Mouse (Mus musculus) cerebellum, adult 9-11 months (tissue): ENCODE data around the gene Fgf9.
A peak's percentile ranks its signal among the peaks of the same experiment; 100 is the strongest.

Experiments used
- DNase-seq: peaks from one replicate; pipeline ENCODE4 v3.0.0; 2022

Gene Fgf9

DNA sequence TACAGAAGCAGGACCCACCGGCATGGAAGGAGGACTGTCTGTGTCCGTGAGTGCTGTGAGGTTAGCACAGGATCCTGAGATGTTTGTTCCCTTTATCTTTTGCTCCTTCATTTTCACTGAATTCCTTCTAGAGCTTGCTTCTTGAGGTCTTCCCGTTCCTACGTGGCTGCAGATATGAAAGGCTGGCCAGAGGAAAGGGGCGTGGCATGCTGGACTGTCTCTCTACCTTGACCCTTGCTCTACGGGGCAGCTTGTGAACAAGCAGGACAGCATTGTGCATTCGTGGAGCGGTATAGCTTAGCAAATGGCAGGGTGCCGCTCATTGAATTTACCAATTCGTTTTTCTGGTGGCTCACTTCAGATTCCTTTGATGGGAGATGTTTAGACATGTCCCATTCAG, 21.0 kb downstream of the Fgf9 start:
- DNase-seq, result peak; percentile 12

DNA sequence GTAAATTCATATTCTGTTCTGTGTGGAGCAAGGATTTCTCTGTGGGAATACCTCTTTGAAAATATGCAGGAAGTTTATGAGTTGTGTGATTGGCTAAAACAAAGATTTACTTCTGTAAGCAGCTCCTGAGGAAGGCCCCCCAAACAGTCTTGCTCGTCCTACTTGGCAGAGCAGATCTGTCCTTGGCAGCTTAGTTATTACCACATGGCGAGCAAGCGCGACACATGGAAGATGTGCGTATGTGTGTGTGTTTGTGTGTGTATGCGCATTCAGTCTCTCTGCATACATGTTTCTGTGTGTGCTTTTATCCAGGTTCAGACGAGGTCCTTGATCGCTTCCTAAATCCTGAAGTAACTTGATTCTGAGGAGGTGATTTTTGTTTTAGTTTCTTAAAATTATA, 29.3 kb downstream of the Fgf9 start:
- DNase-seq, result peak; percentile 63

- no peak for DNase-seq
Measured at GRCm38 (mm10) chr14:58101298-58101697, 31.0 kb downstream of the Fgf9 start.

- no peak for DNase-seq
Measured at GRCm38 (mm10) chr14:58104266-58104665, 33.9 kb downstream of the Fgf9 start.

DNA sequence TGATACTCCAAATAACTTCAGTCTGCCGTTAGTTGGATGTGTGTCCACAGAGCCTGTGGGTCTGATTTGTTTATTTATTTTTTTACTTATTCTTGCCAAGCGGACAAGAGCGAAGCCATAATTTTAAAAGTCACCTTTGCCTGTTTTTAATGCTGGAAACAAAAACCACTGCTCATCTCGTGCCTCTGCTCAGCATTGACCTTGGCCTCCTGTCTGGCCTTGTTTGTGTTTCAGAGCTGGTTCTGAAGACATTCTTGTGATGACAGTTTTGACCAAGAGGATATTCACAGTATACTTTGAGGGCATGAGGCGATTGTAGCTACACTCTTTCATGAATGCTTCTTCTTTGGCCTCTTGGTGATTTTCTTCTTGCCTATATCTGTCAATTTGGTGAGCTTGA, 35.2 kb downstream of the Fgf9 start:
- DNase-seq, result no peak

DNA sequence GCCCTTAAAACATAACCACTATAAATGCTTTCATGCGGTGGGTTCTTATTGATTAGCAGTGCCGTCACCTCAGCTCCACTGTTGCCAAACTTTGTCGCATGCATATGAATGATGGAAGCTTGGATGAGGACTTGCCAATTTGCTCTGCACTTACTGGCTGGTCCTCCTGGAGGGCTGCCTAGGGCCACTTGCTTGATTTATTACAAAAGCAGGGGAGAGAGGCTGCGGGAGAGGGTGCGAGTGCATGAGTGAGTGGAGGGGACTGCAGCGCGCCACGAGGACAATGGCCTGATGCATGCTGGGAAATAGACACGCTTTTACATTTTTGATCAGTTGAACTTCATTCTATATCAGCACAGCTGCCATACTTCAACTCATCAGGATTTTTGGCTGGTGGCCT, 39.3 kb downstream of the Fgf9 start:
- DNase-seq, result peak; percentile 53

GRCm38 (mm10) chr14:58111562-58111961, 41.2 kb downstream of the Fgf9 start:
- DNase-seq, result peak; percentile 52

DNA sequence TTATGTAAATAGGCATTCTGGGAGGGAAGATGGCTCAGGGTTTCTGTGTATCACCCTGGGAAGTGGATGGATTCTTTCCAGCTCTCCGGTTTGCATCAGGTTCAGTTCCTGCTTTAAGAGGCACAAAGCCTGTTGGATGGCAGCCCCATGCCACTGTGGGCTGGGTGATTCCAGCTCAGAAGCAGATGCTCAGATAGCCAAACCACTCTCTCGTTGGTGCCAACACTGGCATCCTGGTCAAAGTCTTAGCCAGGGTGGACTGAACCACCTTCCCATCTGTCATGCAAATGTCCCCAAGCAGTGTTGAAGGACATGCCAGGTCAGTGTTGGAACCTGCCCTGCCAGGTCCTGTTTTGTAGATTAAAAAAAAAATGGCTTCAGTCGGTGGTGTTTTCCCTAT, 42.0 kb downstream of the Fgf9 start:
- peak; percentile 93 for DNase-seq

GRCm38 (mm10) chr14:58113180-58113579, 42.8 kb downstream of the Fgf9 start:
- DNase-seq, result peak; percentile 74

DNA sequence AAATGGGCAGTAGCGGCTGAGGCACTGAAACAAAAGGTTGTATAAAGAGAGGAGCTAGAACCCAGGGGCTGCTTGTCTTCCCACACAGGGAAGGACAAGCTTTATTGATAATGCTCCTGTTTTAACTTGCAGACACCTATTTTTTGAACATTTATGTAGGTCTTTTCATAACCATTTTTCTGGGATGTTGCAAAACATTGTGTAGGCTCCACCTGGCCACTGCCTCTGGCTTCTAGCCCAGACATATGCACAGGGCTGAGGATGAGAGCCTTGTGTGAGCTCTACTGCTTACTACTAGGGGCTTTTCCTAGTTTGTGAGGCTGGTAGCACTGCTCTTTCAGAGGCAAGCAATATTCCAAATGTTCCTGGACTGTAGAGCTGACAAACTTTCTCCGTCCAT, 43.8 kb downstream of the Fgf9 start:
- peak; percentile 59 for DNase-seq

DNA sequence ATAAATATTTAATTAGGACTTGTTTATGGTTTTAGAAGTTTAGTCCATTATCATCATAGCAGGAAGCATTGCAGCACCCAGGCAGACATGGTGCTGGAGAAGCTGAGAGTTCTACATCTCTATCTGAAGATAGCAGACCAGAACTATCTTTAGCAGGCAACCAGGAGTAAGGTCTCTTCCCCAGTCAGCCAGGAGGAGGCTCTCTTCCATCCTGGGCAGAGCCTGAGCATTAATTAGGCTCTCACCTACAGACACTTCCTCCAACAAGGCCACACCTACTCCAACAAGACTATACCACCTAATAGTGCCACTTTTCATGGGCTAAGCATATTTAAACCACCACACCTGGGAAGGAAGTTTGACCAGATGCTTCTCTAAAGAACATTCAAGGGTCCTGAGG, 54.3 kb downstream of the Fgf9 start:
- DNase-seq, result no peak

- DNase-seq, result no peak
Measured at GRCm38 (mm10) chr14:58126508-58126907, 56.2 kb downstream of the Fgf9 start.

GRCm38 (mm10) chr14:58139506-58140055, 69.2 kb downstream of the Fgf9 start:
- no peak for DNase-seq

DNA sequence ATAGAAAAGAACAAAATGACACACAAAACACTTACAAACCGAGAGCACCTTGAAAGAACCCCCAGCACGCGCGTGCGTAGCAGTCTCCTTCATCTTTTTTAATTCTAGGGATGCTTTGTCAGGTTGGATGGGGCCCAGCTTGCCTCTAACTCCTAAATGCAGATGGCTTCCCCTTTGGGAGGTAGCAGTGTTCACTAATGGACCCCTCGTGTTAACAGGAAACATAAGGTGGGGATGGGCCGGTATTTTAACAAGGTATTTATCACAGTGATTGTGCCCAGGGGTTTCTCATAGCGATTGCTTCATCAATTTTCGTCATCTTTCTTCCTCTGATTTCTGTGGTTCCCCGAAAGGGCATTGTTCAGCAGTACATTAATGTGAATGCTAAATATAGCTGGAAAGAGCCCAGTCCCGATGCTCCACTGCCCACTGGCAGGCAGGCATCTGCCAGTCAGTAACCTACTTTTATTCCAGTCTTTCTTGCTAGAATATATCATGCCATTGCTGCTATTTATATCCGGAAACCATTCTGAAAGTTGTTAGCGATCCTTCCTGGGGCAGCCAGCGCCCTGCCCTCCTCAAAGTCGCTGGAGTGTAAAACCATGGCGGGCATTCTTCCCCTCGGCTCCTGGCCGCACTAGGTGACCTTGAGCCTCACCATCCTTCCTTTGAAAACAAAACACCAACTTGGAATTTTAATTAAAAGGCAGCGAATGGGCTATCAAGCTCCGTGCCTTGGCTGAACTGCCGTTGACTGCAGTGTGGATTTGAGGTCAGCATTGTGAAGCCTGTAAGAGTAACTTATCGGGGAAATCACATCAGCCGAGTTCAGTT, 79.5 kb downstream of the Fgf9 start:
- peak; percentile 8 for DNase-seq

- no peak for DNase-seq
Measured at GRCm38 (mm10) chr14:58150471-58150855, 80.1 kb downstream of the Fgf9 start.

DNA sequence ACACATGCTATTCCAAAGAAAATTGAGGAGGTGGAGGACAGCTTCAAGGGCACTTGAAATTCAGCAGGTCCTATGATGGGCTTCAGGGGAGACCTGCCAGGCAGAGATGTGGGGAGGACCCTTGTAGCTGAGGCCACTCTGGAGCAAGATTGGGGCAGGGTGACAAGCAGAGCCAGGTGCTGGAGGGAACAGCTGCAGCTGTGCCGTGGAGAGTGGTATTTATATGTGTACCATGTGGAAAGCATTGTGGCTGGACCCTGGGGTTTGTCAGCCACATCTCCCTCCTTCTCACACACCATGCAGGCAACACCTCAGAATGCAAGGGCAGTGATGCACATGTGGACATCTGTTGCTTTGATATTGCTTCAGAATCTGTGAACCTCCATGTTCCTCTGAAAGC, 81.8 kb downstream of the Fgf9 start:
- no peak for DNase-seq

DNA sequence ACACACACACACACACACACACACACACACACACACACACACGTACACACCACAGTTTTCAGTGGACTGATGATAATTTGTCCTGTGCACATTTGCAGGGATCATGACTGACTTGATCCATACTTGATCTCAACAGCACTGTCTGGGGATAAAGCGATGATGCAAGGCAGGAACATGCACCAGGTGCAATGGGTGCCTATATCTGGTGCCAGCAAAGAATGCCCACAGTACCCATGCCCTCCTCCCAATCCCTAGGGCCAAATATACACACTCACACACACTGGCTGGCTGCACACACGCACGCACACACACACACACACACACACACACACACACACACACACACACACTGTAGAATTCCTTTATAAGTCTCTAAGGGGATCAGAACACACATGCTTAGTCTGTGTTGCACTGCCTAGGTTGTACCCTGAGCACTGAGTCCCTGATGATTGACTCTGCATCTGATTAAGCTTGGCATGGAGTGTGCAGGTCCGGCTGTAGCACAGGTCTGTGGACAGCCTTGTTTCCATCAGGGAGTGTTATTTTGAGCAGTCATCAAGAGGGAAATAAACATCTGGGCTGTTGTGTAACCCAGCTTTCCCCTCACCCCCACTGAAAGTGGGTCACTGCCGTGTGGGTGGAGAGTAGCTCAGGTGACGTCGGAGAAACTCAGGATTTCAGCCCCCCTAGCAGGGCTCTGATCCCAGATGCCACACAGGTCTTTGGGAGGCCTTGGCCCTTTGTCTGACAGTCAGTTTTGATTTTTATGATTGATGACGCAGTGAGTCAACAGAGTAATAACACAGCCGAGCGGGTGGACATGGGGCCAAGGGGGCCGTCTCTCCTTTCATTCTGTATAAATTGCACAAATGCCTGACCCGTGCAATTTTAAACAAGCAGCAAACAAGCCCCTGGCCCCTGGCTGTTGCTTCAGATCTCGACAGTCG, 83.4 kb downstream of the Fgf9 start:
- no peak for DNase-seq

DNA sequence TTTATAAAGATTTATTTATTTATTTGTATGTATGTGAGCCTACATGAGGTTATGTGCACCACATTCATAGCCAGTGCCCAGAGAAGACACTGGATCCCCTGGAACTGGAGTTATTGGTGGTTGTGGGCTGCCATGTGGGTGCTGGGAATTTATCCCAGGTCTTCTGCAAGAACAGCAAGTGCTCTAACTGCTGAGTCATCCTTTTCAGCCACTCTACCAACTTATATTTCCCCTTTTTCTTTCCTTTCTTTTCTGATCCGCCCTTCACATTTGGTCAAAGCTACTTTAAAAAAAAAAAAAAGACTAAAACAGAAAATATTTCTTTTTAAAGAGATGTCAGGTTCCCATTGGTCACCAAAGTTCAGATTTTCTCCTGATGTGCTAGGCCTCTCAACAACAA, 90.3 kb downstream of the Fgf9 start:
- no peak for DNase-seq
